Mouse (Mus musculus) E14TG2a.4 (cell line): ENCODE measurements around the gene Nlrx1.
A peak's percentile ranks its signal among the peaks of the same experiment; 100 is the strongest.

Source experiments
- CTCF ChIP-seq: conservative IDR thresholded peaks from 2 replicates; pipeline ENCODE4 v1.5.1; 2014; ENCODE audit warnings: low read length
- NANOG ChIP-seq: IDR thresholded peaks from 2 replicates; pipeline ENCODE4 v1.6.1; 2014; ENCODE audit warnings: borderline replicate concordance, low read length, mixed read lengths

DNA sequence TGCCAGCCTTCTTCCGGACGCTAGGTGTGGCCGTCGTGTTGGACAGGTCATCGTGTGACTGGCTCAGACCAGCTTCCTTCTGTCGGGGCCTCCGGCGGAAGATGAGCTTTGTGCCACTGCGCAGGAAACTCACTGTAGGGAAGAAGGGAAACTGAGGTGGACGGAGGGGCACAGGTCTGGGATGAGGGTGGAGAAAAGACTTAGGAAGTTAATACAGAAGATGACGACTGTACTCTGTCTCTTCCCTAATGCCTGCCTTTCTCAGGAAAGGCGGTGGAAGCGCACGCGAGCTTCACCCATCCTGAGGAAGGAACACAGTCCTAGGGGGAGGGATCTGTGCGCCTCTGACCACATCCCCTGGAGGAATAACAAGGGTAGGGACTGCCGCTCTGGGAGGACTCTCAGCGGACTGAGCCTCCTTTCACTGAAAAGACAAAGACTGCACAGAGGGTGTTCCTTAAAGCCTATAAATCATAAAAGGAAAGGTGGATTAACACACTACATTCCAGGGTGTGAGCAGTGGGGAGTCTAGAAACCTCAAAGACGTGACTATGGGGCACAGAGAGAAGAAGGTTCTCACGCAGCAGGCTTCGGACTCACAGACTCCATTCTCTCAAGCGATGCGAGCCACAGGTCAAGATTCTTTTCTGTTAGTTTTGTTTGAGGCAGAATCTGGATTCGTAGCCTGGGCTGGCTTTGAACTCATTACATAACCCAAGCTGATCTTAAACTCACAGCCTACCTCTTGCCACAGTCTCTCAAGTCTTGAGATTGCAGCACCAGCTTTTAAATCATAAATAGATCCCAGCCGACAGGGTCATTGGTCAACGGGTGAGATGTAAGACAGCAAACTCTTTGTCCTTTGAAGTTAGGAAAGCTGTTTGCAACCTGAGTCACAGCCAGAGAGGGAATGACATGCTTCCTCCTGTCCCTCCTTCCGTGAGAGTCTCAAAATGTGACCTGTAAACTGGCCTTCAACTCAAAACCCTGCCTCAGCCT is 43.0 kb upstream of the Nlrx1 start:
- TF ChIP-seq CTCF (no peak), NANOG (peak; percentile 86)
